Mouse (Mus musculus) heart, embryonic 12.5 days (tissue): ENCODE data around the gene Ndufv3. TPM values are rescaled to one million over a fixed set of nuclear protein-coding genes. Genes with fewer than 3 reads are reported as not detected.
A peak's percentile ranks its signal among the peaks of the same experiment; 100 is the strongest.

Source experiments
- ATAC-seq: fragments of 200-750 bp; cut with Nextera tagmentation; 2 replicates; pipeline ENCODE4 v1.8.0; 2017; ENCODE audit warnings: moderate TSS enrichment, moderate library complexity; ENCODE audit not compliant: insufficient number of reproducible peaks, low FRiP score
- H3K27ac ChIP-seq: fragments of 300-500 bp; sonication (generic); 2 replicates; pipeline ENCODE4 v1.5.1; 2016; ENCODE audit warnings: mild to moderate bottlenecking, moderate library complexity; ENCODE audit not compliant: poor library complexity, severe bottlenecking
- H3K27me3 ChIP-seq: fragments of 300-500 bp; sonication (generic); replicated peaks from 2 replicates; pipeline ENCODE4 v1.6.1; 2016; ENCODE audit warnings: mild to moderate bottlenecking, moderate library complexity
- H3K36me3 ChIP-seq: fragments of 300-500 bp; sonication (generic); 2 replicates; pipeline ENCODE4 v1.6.1; 2016; ENCODE audit warnings: mild to moderate bottlenecking, moderate library complexity
- H3K4me1 ChIP-seq: fragments of 300-500 bp; sonication (generic); replicated peaks from 2 replicates; pipeline ENCODE4 v1.6.1; 2016; ENCODE audit warnings: mild to moderate bottlenecking
- H3K4me2 ChIP-seq: fragments of 300-500 bp; sonication (generic); 2 replicates; pipeline ENCODE4 v1.6.1; 2016; ENCODE audit warnings: mild to moderate bottlenecking, moderate library complexity
- H3K4me3 ChIP-seq: fragments of 300-500 bp; sonication (generic); 2 replicates; pipeline ENCODE4 v1.5.1; 2016; ENCODE audit warnings: mild to moderate bottlenecking
- H3K9ac ChIP-seq: fragments of 300-500 bp; sonication (generic); 2 replicates; pipeline ENCODE4 v1.6.1; 2016; ENCODE audit warnings: mild to moderate bottlenecking, moderate library complexity
- H3K9me3 ChIP-seq: fragments of 300-500 bp; sonication (generic); replicated peaks from 2 replicates; pipeline ENCODE4 v1.6.1; 2016; ENCODE audit warnings: mild to moderate bottlenecking, moderate library complexity
- WGBS: fragments of 180-500 bp; shearing (Covaris S2); methylation state at CpG from one replicate; pipeline ENCODE4 v1.1.7; 2016; 5-methylcytosine and 5-hydroxymethylcytosine counted together
- polyA plus RNA-seq: library from polyadenylated mRNA; unstranded; fragments of >200 nt; fragmentation: Nextera tagmentation; extraction: Ambion mirVana; gene quantifications from 2 replicates; pipeline ENCODE4 v1.2.1, GENCODE M21; 2016

The Ndufv3 gene
- polyA plus RNA-seq, 1 experiment from 2014 or later = 510 TPM

DNA sequence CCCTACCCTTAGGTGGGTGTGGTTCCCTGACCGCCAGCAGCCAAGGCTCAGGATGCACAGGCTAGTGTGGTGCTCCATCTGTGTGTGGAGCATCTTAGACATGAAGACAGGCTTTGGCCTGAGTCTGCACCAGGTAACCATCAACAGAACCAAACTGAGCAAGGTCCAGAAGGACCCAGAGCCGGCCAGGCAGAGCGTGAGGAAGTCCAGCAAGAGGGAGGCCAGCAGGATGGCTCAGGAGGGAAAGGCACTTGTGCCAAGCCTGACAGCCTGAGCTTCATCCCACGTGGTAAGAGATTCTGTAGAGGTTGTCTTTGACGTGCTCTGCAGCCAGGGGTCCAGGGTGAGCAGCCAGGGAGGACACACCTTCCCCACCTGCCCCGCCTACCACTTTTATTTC, 22.2 kb upstream of the Ndufv3 start:
- Histone ChIP-seq H3K4me2 (no peak overlapping the region), H3K27me3 (no peaks in the 10 kb centered on the region), H3K36me3 (peaks cover 78% of the 10 kb centered on the region), H3K4me3 (no peak overlapping the region), H3K27ac (no peak overlapping the region), H3K4me1 (no peaks in the 10 kb centered on the region), H3K9ac (no peak overlapping the region), H3K9me3 (no peaks in the 10 kb centered on the region)
- WGBS = 85% methylated on average over 6 of the region's 6 CpGs
- no peak for ATAC-seq

DNA sequence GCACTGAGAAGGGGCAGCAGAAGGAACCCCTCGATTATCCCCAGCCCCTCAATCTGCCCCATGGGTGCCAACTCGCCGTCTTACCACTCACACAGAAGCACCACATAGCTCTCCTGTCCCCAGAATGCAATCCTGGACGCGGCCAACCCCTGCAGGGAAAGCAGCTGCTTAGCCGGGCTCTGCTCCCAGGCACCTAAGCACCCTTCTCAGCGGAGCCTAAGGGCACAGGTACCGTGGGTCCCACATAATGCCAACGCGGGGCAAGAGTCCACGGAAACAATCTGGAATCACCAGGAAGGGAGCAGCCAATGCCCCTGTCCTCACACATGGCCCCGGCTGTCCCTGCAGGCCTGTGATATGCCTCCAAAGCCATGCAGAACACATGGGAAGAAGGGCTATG, 20.2 kb upstream of the Ndufv3 start:
- Histone ChIP-seq H3K9me3 (no peaks in the 10 kb centered on the region), H3K36me3 (peaks cover 95% of the 10 kb centered on the region), H3K9ac (no peak overlapping the region), H3K27ac (no peak overlapping the region), H3K4me1 (peaks cover 7% of the 10 kb centered on the region), H3K27me3 (no peaks in the 10 kb centered on the region), H3K4me2 (no peak overlapping the region), H3K4me3 (no peak overlapping the region)
- 93% methylated on average over 12 of the region's 12 CpGs for WGBS
- no peak for ATAC-seq

DNA sequence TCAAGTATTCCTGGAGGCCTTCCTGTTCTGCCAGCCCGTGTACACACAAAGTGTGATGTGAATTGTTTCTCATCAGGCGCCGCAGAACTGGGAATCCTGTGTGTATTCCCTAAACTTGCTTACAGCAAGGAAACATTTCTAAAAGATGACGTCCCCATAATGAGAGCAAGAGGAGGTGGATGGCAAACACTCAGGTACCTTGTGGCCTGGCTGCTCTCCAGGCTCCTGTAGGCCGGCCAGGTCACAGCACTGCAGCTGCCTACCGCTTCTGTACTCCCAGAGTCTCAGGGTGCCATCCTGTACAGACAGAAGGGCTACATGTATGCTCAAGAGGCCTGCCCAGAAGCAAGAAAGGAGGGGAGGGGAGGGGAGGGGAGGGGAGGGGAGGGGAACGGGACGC, 19.5 kb upstream of the Ndufv3 start:
- Histone ChIP-seq H3K4me2 (no peak overlapping the region), H3K9ac (no peak overlapping the region), H3K36me3 (peaks cover 95% of the 10 kb centered on the region), H3K4me3 (no peak overlapping the region), H3K27ac (no peak overlapping the region), H3K4me1 (peaks cover 13% of the 10 kb centered on the region), H3K9me3 (no peaks in the 10 kb centered on the region), H3K27me3 (no peaks in the 10 kb centered on the region)
- 94% methylated on average over 8 of the region's 8 CpGs for WGBS
- ATAC-seq = no peak

DNA sequence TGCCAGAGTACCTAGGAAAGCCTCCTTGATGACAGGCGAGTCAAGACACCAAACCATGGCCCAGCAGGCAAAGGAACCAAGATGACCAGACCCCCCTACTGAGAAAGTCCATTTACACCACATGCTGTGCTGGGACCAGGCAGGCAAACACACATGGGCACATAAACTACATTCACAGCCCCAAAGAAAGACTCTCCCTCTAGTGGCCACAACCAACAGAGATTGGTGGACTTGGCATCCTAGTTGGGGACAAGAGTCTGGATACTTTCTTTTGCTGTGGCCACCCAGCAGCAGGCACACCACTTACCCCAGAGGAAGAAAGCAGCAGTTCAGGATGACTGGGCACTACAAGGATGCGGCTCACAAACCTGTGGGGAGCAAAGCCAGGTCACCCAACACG, 19.0 kb upstream of the Ndufv3 start:
- no peaks in the 10 kb centered on the region for H3K9me3 ChIP-seq
- no peak overlapping the region for H3K4me2 ChIP-seq
- H3K27ac ChIP-seq = no peak overlapping the region
- H3K27me3 ChIP-seq = no peaks in the 10 kb centered on the region
- H3K4me3 ChIP-seq = no peak overlapping the region
- H3K36me3 ChIP-seq = peaks cover 95% of the 10 kb centered on the region
- no peak overlapping the region for H3K9ac ChIP-seq
- ATAC-seq = no peak
- peaks cover 13% of the 10 kb centered on the region for H3K4me1 ChIP-seq
- WGBS = 83% methylated on average over 3 of the region's 3 CpGs

DNA sequence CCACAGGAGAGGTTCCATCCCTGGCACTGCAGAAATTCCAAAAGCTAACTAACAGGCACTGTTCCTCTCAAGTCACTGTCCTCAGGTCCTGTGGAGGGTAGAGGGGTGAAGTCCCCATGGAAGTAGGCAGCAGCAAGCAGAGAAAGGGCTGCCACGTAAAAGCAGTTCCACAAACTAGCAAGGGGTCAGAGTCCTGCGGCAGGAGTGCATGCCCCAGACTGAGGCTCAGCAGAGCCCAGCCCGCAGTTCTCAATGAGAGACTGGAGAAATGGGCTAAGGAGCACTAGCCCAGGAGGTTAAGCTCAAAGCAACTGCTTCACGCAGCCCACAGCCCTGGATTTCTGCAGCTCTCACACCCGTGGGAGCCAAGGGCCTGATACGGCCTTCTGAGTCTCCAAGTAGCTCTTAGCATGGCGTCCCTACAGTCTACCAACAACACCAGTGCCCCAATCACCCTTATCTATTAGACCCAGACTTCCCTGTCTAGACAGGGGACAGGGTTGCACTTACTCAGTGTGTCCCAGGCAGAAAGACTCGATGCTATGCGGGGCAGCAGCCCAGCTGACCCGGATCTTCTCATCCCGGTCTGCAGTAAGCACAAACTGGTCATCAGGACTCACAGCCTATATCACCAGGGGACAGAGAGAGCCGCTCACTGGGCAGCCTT, 17.5 kb upstream of the Ndufv3 start:
- no peak for ATAC-seq
- no peaks in the 10 kb centered on the region for H3K9me3 ChIP-seq
- peak overlapping the region; percentile 5; the same call in 1 of the 2 replicates for H3K9ac ChIP-seq
- H3K27me3 ChIP-seq = no peaks in the 10 kb centered on the region
- 72% methylated on average over 12 of the region's 12 CpGs for WGBS
- no peak overlapping the region for H3K27ac ChIP-seq
- peaks cover 13% of the 10 kb centered on the region for H3K4me1 ChIP-seq
- peaks cover 93% of the 10 kb centered on the region for H3K36me3 ChIP-seq
- no peak overlapping the region for H3K4me2 ChIP-seq
- no peak overlapping the region for H3K4me3 ChIP-seq

DNA sequence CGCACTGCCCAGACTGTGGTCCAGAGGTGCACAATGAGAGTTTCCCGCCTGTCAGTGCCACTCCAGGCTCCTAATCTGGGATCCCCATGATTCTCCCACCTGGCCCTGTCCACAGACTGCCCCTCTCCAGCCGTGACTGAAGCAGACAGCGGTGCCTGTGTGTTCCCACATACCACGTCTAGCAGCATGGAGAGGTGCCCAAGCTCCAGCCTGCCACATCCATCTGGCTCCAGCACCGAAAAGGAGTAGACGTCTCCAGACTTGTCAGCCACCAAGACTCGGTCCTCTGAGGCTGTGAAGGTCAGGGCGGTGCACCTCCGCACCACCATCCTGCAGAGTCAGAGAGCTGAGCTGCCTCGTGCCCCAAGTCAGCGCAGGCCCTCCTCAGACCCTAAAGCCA, 16.6 kb upstream of the Ndufv3 start:
- no peaks in the 10 kb centered on the region for H3K9me3 ChIP-seq
- H3K4me1 ChIP-seq = peaks cover 13% of the 10 kb centered on the region
- H3K4me2 ChIP-seq = no peak overlapping the region
- no peaks in the 10 kb centered on the region for H3K27me3 ChIP-seq
- H3K9ac ChIP-seq = no peak overlapping the region
- WGBS = 90% methylated on average over 12 of the region's 12 CpGs
- no peak overlapping the region for H3K27ac ChIP-seq
- peaks cover 93% of the 10 kb centered on the region for H3K36me3 ChIP-seq
- no peak for ATAC-seq
- H3K4me3 ChIP-seq = no peak overlapping the region

DNA sequence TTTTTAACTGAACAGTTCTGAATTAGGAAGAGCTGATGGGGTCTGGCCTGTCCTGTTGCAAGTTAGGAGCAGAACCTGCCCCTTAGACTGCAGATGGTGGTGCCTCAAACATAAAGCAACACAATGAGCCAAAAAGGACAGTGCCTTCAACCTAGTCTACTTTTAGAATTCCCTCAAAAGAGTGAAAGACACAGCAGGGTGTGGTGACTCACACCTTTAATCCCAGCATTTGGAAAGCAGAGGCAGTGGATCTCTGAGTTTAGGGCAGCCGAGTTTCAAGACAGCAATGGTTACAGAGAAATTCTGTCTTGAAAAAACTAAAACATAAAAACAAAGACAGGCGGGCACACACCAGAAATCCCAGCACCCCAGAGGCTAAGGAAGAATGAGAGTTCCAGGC, 16.0 kb upstream of the Ndufv3 start:
- H3K27me3 ChIP-seq = no peaks in the 10 kb centered on the region
- no peak for ATAC-seq
- WGBS = 88% methylated on average over 2 of the region's 2 CpGs
- no peaks in the 10 kb centered on the region for H3K9me3 ChIP-seq
- no peak overlapping the region for H3K4me2 ChIP-seq
- no peak overlapping the region for H3K27ac ChIP-seq
- peaks cover 13% of the 10 kb centered on the region for H3K4me1 ChIP-seq
- no peak overlapping the region for H3K9ac ChIP-seq
- H3K36me3 ChIP-seq = peaks cover 91% of the 10 kb centered on the region
- no peak overlapping the region for H3K4me3 ChIP-seq

DNA sequence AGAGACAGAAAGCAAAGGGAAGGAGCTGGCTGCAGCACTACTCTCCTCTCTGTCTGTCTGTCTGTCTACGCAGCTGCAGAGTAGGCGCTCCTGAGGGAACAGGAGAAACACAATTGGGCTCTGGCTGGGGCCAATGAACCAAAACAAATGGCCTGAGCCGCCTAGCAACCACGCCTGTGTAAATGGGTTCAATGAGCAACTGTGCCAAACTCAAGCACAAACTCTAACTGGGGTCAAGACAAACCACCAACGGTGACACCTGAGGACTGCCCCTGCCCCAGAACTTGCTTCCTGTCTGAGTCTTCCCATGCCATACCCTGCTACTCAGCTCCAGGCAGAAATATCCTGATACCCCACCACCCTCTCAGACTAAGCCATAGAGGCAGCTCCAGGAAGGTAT, 14.9 kb upstream of the Ndufv3 start:
- Histone ChIP-seq H3K36me3 (peaks cover 91% of the 10 kb centered on the region), H3K4me2 (no peak overlapping the region), H3K9me3 (no peaks in the 10 kb centered on the region), H3K27me3 (no peaks in the 10 kb centered on the region), H3K27ac (no peak overlapping the region), H3K4me1 (peaks cover 13% of the 10 kb centered on the region), H3K9ac (no peak overlapping the region), H3K4me3 (no peak overlapping the region)
- ATAC-seq = no peak
- 86% methylated on average over 5 of the region's 5 CpGs for WGBS

DNA sequence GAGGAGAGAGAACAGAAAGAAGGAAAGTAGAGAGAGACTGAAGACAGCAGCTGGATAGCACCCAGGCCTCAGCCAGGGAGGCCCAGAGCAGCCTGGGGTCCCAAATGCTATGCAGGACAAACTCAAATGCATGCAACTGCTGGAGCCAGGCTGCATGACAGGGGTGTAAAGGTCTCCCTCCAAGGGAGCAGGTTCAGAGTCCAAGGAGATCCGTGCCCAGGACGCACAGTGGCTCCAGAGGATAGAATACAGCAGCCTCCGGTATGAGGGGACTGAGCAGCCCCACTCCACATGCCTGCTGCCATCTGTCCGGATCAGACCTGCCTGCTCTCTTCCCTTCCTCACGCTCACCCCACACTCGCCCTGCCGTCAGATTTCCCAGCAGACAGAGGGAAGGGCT, 13.6 kb upstream of the Ndufv3 start:
- WGBS = 85% methylated on average over 7 of the region's 7 CpGs
- Histone ChIP-seq H3K9me3 (no peaks in the 10 kb centered on the region), H3K4me1 (peaks cover 15% of the 10 kb centered on the region), H3K27me3 (no peaks in the 10 kb centered on the region), H3K4me3 (no peak overlapping the region), H3K9ac (no peak overlapping the region), H3K36me3 (peaks cover 79% of the 10 kb centered on the region), H3K4me2 (no peak overlapping the region), H3K27ac (no peak overlapping the region)
- no peak for ATAC-seq

DNA sequence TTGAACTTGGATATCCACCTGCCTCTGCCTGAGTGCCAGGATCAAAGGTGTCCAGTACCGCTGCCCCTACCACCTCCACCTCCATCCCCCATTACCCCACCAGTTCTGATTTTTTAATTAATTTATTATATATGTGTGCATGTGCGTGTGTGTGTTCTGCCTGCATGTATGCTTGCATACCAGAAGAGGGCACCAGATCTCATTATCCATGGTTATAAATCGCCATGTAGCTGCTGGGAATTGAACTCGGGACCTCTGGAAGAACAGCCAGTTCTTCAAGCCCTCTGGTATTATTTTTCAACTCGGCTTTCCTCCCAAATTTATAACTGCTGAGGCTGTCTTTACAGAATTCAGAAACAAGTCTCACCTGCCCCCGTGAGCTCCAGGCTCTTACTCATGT, 9.0 kb upstream of the Ndufv3 start:
- peak overlapping the region; percentile 81 for H3K4me2 ChIP-seq
- WGBS = 91% methylated on average over 6 of the region's 6 CpGs
- H3K4me1 ChIP-seq = peaks cover 9% of the 10 kb centered on the region
- no peak overlapping the region for H3K9ac ChIP-seq
- no peaks in the 10 kb centered on the region for H3K27me3 ChIP-seq
- H3K4me3 ChIP-seq = peak overlapping the region; percentile 87; the same call in 1 of the 2 replicates
- no peak for ATAC-seq
- no peaks in the 10 kb centered on the region for H3K9me3 ChIP-seq
- no peak overlapping the region for H3K27ac ChIP-seq
- peaks cover 36% of the 10 kb centered on the region for H3K36me3 ChIP-seq

DNA sequence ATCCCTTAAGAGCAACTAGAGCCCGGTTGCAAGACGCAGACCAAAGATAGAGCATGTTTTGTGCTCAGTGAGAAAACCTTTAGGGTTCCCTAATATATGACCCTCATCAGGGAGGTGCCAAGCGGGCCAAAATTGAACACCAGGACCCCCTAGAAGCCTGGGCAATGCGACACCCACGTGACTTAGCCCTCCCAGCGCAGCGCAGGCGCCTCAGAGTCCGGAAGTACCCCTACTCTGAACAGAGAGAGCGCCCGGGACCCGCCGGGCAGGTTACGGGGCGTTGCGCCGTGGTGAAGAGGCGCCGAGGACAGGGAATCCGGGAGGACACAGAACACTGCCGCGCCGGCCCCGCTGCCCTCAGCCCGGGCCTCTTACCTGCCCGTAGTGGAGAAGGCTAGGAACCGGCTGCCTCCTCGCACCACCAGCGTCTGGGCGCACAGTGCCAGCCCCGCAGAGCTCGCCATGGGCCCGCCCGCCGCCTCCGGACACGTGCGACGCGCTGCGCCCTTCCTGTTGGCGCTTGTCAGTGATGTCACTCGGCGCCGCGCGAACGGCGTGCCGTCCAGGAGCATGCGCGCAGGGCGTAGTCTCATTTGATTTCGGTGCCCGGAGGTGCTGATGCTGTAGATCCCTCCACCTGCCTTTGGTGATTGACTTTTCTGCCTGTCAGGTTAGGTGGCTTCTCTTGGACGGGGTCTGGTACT, 8.0 kb upstream of the Ndufv3 start:
- Histone ChIP-seq H3K9ac (peak overlapping the region; percentile 77), H3K4me1 (peaks cover 9% of the 10 kb centered on the region), H3K36me3 (peaks cover 28% of the 10 kb centered on the region), H3K27me3 (no peaks in the 10 kb centered on the region), H3K9me3 (no peaks in the 10 kb centered on the region), H3K4me3 (peak overlapping the region; percentile 87), H3K27ac (peak overlapping the region; percentile 25; the same call in 1 of the 2 replicates), H3K4me2 (peak overlapping the region; percentile 81)
- ATAC-seq = peak; percentile 94
- under 1% methylated on average over 56 of the region's 56 CpGs for WGBS
